Mouse (Mus musculus) layer of hippocampus, adult 18-20 months (tissue): ENCODE measurements around the gene Adh6b. TPM values are rescaled to one million over a fixed set of nuclear protein-coding genes. Genes with fewer than 3 reads are reported as not detected.

ENCODE experiments used
- DNase-seq, 2 experiments: peaks; one replicate each; pipeline ENCODE4 v3.0.0; 2022; ENCODE audit warnings: low spot score in 2 of 2
- long read RNA-seq: library from polyadenylated mRNA; stranded (forward); transcript quantifications from one replicate; pipeline ENCODE4 v2.0.0, GENCODE M21; 2021
- total RNA-seq, 2 experiments: library from RNA; stranded (reverse); gene quantifications; 2 replicates each; pipeline ENCODE4 v1.2.3; 2021

Adh6b gene
- total RNA-seq = under 1 TPM in 1 of 2 experiments, not detected in 1; 0.17 TPM
- long read RNA-seq = 0 reads

DNA sequence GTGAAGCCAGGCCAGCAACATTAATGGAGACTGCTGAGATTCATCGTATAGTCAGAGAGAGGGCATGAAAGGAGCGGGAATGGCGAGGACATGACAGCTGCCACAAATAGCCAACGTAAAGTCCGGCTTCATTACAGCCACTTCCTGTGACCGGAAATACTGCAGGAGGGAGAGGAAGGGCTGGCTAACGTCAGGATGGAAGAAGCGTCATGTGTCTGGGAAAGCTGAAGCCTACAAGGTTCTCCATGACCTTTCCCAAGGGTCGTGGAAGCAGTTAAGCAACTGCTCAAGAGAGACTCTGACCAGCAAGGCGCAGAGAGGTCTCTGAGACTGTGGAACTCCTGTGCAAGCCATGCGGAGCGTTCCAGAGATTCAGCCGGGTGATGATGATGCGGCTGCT, at the start of gene Adh6b:
Gene Adh6b (plus strand): TSS at position 305 of the 400 bp plus-strand sequence.
- no peak for DNase-seq

DNA sequence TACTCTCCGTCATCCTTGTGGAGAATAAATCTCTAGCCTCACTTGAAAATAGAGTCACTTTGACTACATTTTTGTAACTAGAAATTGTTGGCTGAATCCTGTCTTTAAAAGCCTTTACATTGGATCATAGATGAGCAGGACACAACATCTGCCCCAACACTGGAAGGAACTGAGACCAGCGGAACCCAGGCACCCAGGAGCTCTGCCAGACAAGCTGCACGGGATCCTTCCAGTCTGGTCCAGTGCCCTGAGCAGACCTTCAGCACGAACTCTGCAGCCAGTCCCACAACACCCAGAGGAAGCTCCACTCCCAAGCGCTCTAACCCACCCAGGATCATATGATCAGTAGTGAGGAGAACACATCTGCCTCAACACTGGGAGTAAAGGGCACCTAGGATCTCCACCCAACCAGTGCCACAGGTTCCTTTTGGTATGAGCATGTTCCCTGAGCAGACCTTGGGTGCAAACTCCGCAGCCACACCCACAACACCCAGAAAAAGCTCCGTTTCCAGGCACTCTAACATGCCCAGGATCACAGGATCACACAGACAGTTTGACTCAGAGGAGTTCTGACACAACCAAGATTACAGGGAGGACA, 48.2 kb upstream of the Adh6b start:
- no peak for DNase-seq

DNA sequence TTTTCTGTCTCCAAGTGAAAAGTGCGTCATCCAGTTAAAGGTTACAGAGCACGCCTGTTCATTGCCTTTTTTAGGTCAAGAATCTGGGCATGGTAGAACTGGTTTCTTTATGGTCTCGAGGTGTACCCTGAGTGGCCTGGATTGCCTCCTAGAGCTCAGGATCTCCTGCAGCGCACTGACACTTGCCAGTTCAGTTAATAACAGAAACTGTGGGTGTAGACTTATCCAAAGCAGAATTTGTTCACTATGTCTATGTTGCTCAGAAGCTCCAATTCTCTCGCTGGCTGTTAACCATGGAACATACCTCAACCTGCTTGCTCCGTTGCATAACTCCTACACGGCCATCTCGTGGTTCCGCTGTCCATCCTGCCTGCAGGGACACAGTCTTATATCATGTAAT, 41.4 kb upstream of the Adh6b start:
- DNase-seq = no peak

DNA sequence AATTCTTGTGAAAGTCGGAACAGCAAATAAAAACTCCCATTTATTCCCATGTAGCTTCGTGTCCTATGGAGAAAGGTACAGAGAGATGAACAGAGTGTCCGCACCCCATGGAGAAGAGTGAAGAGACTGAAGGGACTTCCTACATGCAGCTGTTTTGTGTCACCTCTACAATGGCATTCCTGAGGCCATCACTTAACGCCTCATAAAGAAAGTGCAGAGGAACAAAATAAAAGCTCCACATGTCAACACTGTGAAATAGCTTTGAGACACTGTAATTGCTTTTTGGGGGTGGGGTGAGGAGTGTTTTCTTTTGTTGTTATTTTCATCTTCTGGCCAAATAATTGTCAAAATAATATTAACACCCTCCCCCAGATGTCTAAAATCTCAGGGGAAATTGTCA, 38.9 kb upstream of the Adh6b start:
- DNase-seq = no peak

DNA sequence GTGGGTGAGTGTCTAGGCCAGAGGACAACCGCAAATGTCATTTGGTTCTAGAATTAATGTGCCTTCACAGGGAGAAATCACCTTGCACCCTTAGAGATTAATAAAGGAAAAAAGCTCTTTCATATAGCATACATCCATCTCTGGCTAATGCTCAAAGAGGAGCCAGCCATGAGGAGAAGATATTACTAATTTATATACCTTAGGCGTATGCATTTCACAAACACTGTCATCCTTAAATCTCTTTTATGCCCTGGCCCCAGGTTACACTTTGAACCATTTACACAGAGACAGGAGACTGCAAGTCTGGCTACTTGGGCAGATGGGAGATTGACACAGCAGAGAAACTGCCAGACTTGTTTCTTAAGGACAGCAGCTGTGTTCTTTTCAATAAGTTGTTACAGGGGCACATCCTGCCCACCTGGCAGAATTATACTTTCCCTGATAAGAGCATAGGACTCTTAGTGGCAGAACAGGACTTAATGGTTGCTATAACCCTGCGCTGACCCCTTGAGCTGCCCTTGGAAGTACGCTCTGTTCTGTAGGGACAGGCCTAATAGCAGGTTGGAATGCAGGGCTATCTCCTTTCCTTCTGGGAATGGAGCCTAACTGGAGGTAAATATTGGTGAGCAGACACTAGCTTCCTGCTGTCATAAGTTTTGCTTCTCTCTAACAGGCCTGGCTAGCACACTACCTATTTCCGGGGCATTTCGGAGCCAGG, 37.6 kb upstream of the Adh6b start:
- no peak for DNase-seq

DNA sequence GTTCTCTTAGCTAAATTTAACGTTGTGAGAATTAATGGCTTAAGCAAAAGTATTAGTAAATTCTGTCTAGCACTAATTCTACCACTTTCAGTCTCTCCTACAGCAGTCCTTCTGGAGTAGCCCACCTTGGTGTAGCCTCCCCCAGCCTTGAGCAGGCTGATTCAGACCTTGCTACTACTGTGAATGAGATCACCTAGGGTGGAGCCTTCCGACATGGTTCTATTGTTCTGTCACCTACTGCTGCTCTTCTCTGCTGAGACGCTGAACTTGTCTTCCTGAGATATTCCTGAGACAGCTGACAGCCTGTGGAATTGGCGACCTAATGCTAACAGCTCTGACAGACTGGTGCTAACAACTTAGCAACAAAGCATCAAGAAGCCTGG, 37.1 kb upstream of the Adh6b start:
- DNase-seq = no peak

DNA sequence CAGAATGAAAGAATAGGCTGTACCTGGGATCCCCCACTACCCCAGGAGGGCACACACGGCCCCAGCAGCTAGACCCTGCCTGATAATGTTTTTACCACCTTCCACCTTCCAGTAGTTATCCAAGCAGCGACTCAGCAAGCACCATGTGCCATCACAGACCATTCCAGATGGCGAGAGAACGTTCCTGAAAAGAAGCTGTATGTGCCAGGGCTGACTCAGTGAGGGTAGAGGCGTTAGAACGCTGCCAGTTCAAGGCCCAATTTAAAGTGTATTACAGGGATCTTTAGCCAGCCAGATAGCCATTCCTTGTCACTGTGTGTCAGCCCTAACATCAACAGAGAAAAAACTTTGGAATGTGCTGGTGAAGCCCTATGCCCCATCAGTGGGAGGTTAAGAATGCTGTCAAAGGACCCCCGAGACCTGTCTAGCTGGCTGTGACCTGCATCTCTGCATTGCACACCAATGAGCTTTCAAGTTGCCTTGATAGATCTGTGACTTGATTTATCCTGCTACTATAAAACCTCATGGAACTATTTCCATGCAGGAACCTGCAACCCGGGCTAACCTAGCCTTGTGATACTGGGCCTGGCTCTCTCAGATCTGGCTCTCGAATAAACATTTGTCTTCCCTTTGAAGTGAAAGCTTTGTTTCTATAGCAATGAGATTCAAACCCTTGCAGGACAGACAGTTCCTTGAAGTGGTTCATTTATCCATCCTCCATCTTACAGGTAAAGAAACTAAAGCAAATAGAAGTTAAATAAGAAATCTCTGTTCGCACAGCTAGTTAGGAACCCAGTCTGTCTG, 35.9 kb upstream of the Adh6b start:
- peak; percentile 13 to 55 for DNase-seq

DNA sequence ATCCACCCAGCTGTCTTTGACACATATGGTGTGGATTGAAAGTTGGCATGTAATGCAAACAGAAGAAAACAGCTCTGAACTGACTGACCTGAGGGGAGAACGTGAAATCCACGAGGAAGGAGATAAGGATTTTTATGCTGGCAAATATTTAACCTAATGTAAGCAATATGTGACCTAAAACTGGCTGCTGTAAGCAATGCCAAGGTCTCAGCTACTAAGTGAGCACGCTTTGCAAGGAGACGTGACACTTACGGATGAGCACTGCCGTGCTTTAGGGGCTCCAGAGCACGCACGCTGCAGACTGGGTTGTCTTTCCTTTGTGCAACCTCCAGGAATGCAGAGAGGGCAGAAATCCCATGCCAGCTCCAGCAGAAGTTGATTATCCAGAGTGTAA, 35.3 kb upstream of the Adh6b start:
- no peak for DNase-seq

DNA sequence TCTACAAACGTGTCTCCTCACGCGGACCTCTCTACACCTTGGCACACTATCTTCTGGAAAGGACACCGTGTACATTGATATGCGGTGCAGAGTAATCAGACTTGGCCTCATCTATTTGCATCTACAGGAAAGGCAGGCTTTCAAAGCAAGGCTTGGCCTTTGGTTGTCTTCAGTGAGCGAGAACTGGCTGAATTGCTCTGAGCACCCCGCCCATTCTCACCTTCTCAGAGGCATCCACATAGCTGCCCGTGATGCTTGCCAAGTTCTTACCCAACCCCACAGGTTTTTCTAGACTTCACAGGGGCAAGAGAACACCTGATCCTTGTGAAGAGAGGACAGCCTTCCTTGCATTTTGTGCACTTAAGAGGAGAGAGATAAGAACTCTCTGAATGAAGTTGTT, 31.7 kb upstream of the Adh6b start:
- no peak for DNase-seq

DNA sequence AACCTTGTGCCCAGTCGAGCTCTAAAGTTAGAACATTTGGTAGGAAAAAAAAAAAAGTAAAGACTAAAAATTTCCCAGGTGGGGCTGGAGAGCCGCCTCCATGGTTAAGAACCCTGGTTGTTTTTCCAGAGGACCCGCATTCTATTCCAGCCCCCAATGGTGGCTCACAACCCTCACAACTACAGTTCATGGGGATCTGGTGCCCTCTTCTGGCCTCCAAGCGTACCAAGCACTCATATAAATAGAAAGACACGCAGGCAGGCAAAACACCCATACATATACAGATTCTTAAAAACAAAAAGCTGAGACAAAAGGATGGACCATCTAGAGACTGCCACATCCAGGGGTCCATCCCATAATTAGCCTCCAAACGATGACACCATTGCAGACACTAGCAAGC, 30.6 kb upstream of the Adh6b start:
- DNase-seq = no peak

DNA sequence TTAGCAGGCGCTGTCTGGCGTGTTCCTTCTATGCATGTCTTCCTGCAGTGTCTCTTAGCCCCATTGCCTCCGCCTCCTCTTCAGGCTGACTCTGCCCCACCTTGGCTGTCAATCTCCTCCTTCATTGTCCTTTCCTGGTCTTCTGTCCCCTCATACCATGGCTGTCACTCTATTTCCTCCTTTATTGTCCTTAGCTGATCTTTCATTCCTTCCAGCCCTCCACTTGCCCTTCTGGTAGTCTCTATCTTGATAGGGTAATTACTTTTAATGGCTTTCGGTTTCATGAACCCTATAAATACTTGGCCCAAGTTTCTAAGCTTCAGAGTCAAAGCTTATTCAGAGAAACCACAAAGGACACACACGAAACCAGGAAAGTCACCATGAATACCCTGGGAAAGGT, 28.6 kb upstream of the Adh6b start, which contains the start of gene Adh6a:
Gene Adh6a (plus strand): TSS at position 322 of the 400 bp plus-strand sequence.
- no peak for DNase-seq

DNA sequence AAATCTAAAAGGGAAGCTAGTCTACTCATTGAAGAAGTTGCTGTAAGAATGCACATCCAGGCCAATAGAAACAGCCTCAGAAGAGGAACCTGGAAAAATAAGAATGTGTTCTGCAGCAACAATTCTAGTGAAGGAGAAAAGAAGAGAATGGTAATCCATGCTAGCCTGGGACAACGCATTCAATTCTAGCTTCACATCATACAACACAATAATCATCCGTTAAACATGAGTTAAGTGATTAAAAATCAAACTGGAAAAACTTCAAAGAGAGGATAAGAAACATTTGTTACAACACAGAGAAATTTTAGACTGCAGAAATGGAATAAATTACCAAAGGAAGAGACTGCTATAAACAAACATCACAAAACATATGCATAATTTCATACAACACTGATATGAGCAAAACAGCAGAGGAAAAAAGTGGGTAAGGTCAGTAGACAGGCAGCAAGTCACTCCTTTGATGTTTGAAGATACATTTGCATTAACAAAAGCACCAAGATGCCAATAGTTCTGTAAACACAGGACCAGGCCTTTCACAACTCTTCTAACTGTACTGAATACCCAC, 24.6 kb upstream of the Adh6b start:
- no peak for DNase-seq

DNA sequence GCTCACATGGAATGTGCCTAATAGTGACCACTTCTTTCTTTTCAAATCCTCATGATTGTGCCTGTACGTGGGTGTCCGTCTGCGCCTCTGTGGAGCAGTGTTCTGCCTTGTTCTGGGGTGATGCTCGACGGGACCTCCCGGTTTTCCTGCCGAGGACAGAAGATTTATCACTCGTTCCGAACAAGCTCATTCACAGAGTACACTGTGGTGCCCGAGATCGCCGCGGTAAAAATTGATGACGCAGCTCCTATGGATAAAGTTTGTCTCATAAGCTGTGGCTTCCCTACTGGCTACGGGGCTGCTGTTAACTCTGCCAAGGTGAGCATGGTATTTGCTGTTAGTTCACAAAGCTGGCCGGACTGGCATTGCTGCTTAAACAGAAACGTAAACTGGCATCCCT, 16.6 kb upstream of the Adh6b start:
- no peak for DNase-seq

DNA sequence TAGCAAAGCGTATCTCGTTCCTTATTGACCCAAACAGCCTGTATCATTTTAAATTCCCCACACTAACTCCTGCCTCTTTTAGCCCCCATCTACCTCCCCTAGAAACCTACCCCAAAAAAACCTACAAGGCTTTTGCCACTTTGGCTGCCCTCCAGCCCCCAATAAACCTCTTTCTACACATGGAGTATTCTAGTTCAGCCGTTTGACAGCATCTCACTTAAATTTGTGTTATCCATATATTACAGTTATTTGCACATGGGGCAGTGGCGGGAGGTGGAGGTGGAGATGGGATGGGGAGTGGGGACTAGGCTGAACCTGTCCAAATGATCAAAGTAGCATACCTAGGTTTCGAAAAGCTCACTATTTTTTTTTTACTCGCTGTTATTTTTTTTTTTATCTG, 16.1 kb upstream of the Adh6b start:
- DNase-seq = no peak

DNA sequence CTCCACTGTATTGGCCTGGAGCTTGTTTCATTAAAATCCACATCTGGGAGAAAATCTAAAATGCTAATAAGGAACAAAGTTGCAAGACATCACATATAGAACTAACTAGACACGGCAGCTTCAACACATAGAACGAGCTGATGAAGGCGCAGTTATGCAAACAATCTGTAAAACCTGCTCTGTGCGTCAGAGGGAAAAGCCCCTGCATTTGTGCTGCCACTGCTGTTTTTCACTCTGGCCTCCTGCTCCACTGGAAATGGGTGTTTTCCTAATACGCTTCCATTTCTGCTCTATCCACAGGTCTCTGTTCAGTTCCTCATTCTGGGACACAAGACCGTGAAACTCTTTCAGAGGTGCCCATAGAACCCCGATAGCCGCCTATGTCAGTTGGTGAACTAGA, 7.7 kb upstream of the Adh6b start:
- no peak for DNase-seq

DNA sequence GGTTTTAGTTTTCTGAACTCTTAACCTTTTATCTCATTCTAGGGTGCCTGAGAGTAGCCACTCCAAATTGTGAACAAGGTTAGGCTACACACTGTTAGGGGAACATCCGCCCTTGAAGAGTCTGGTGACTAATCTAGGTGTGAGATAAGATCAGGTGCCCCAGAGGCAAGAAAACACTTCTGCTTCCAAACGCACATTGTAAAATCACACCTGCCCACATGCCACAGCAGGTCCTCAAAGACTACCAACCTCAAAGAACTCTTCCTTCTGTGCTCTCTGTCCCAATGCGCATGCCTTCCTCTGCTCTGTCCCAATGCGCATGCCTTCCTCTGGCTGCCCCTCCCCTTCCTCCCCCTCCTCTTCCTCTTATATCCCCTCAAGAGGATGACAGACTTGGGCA, 7.3 kb upstream of the Adh6b start:
- no peak for DNase-seq

DNA sequence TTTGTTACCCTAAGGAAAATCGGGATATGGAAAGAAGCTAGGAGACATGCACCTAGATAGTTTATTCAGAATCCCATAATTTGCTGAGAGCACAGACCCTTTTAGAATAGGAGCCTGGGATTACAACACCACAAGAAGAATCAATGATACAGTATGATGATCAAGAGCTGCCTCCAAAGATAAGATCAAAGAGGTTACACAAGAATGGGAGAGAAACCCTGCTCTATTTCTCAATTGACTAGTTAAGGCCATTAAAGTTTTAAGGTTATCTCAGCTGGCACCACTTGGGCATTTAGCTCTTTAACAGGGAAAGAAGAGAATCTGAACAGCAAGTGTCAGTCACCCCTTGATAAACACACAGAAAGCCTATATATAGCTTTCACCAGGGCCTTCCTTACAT, 6.0 kb upstream of the Adh6b start:
- no peak for DNase-seq

DNA sequence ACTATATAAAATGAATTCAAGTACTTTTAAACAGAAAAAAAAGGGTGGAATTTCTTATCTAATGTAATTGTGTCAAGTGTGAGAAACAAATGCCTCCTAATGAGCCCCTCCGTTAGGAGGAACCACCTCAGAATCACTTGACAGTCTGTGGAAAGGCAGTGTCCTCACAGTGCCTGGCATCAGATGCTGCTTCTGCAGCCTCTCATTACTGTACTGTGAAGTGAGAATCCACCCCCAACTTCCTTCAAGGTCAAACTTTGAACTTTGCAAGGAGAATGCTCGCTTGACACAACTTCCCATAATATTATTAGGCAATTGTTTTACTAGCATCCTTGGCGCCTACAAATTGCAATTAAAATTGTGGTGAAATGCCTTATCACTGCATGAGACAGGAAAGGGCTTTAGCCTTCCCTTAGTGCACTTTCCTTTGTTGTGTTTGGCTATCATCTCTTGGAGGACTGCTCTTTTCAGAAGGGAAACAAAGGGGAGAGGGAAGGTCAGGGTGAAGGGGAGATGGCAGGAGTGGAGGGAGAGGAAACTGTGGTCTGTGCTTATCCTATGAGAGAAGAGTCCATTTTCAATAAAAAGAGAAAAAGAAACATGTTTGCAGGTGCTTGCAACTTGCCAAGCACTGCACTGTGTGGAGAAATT, 5.3 kb upstream of the Adh6b start:
- no peak for DNase-seq

DNA sequence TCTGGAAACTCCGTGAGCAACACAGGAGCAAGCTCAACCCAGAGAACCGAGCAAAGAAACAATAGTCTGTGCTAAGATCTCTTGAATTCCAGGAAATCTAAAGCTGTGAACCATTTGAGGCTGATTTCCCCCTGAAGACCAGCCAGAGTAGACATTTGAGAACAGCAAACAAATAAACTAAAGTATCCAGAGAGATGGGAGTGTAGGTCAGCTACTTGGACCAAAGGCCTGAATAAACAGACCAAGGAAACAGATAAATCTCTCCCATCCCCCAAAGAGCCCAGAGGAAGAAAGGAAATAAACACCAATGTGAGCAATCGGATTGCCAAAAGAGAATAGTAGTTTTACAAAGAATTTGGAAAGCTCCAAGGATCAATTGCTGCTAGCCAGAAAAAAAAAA, 5.5 kb downstream of the Adh6b start:
- no peak for DNase-seq

DNA sequence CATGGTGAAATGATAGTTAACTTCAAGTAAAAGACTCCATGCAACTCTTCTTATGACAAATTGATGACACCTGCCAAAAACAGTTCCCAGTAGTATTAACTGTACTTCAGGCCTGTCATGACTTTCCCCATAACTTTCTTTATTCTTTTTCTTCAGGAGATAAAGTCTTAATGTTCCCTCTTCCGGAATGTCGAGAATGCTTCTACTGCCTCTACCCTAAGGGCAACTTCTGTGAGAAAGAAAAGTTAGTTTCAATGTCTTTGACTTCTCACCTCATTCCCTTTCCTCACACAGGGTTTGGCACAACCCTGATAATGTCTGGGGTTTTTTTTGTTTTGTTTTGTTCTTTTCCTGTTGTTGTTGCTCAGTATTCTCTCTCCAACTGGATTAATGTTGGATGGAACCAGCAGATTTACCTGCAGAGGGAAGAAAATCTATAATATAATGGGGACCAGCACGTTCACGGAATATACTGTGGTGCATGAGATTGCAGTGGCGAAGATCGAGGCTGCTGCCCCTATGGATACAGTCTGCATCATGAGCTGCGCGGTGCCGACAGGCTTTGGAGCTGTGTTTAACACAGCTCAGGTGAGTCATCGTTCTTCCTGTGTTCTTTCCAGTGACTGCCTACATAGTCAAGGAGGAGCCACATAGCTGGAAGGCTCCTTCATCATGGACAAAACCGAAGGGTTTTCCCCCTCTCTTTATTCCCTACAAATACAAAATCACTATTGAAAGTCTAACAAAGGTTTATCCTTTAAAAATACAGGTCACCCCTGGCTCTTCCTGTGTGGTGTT, 10.6 kb downstream of the Adh6b start:
- no peak for DNase-seq

DNA sequence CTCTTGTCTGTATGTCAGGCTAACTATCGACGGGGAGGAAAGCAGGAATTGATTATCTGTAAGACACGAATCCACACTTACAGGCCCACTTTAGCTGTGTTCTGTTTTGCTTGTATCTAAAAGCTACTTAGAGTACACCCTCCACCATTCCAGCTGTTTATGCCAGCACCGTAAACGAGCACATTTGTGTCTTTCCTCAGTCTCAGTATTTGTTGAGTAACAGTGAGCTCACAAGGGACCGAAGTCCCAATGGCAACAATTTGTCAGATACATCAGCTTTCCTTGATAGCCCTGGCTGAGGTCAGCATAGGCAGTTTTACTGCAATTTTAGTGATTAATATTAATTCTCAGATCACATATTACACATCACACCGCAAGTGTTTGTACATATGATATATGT, 17.3 kb downstream of the Adh6b start:
- no peak for DNase-seq
